Mouse (Mus musculus): ENCODE results near the gene Parp6.

- TF ChIP-seq CTCF (IDR thresholded peaks at IDR 0.05; ENCODE audit: extremely low read depth, insufficient read depth, low read length) (no peak), POLR2A (IDR thresholded peaks at IDR 0.05; ENCODE audit: extremely low read depth, insufficient read depth, low read length) (no peak)
Observed at GRCm38 (mm10) chr9:59578505-59578867, 38.6 kb upstream of the Parp6 start.
